Mouse (Mus musculus): ENCODE measurements around the gene Kif14. TPM values are rescaled to one million over a fixed set of nuclear protein-coding genes. Genes with fewer than 3 reads are reported as not detected.
"Not testable (repeated sequence)": the region's sequence is repeated elsewhere in the genome, so short reads cannot be mapped to it uniquely, and the experiment has no call there.

Kif14 gene
- polyA plus RNA-seq, 1 experiment from 2014 or later = 9.0 TPM

- Histone ChIP-seq H3K4me1 (no peaks in the 10 kb centered on the region), H3K4me2 (replicated peaks) (no peak overlapping the region), H3K36me3 (peaks cover 33% of the 10 kb centered on the region), H3K4me3 (no peak overlapping the region), H3K9ac (no peak overlapping the region), H3K27me3 (no peaks in the 10 kb centered on the region), H3K27ac (no peak overlapping the region), H3K9me3 (no peaks in the 10 kb centered on the region)
- no peak for ATAC-seq (ENCODE audit: insufficient number of reproducible peaks, insufficient read depth, low FRiP score, low TSS enrichment)
- 90% methylated on average over 13 of the region's 13 CpGs for WGBS
Measured at GRCm38 (mm10) chr1:136499317-136499716, 33.2 kb downstream of the Kif14 start.

GRCm38 (mm10) chr1:136502936-136503335 is 36.8 kb downstream of the Kif14 start:
- ATAC-seq (ENCODE audit: insufficient number of reproducible peaks, insufficient read depth, low FRiP score, low TSS enrichment) = no peak
- no peak overlapping the region for H3K27ac ChIP-seq
- H3K9me3 ChIP-seq = no peaks in the 10 kb centered on the region
- no peaks in the 10 kb centered on the region for H3K27me3 ChIP-seq
- no peak overlapping the region for H3K9ac ChIP-seq
- H3K4me3 ChIP-seq = no peak overlapping the region
- H3K4me2 ChIP-seq (replicated peaks) = no peak overlapping the region
- peaks cover 25% of the 10 kb centered on the region for H3K36me3 ChIP-seq
- H3K4me1 ChIP-seq = no peaks in the 10 kb centered on the region
- WGBS = 97% methylated on average over 8 of the region's 8 CpGs

- peaks cover 27% of the 10 kb centered on the region for H3K36me3 ChIP-seq
- H3K9ac ChIP-seq; H3K4me3 ChIP-seq; H3K27ac ChIP-seq; H3K4me2 ChIP-seq (replicated peaks); H3K27me3 ChIP-seq; H3K9me3 ChIP-seq; H3K4me1 ChIP-seq; ATAC-seq (ENCODE audit: insufficient number of reproducible peaks, insufficient read depth, low FRiP score, low TSS enrichment): not testable (repeated sequence)
- WGBS = 61% methylated on average over 10 of the region's 10 CpGs
Measured at GRCm38 (mm10) chr1:136506255-136506654, 40.1 kb downstream of the Kif14 start.

GRCm38 (mm10) chr1:136512317-136512716 is 46.2 kb downstream of the Kif14 start:
- H3K9me3 ChIP-seq = no peaks in the 10 kb centered on the region
- no peak overlapping the region for H3K27ac ChIP-seq
- H3K36me3 ChIP-seq = peaks cover 29% of the 10 kb centered on the region; the same call in 1 of the 2 replicates
- no peaks in the 10 kb centered on the region for H3K27me3 ChIP-seq
- H3K4me1 ChIP-seq = no peaks in the 10 kb centered on the region
- H3K4me2 ChIP-seq (replicated peaks) = no peak overlapping the region
- WGBS = 69% methylated on average over 6 of the region's 6 CpGs
- ATAC-seq (ENCODE audit: insufficient number of reproducible peaks, insufficient read depth, low FRiP score, low TSS enrichment) = no peak
- H3K4me3 ChIP-seq = no peak overlapping the region
- no peak overlapping the region for H3K9ac ChIP-seq

GRCm38 (mm10) chr1:136513181-136513580 is 47.0 kb downstream of the Kif14 start:
- Histone ChIP-seq H3K36me3 (peaks cover 26% of the 10 kb centered on the region; the same call in 1 of the 2 replicates), H3K4me3 (no peak overlapping the region), H3K27me3 (no peaks in the 10 kb centered on the region), H3K27ac (no peak overlapping the region), H3K9me3 (no peaks in the 10 kb centered on the region), H3K4me1 (no peaks in the 10 kb centered on the region), H3K9ac (no peak overlapping the region), H3K4me2 (replicated peaks) (no peak overlapping the region)
- ATAC-seq (ENCODE audit: insufficient number of reproducible peaks, insufficient read depth, low FRiP score, low TSS enrichment) = no peak
- WGBS = 92% methylated on average over 11 of the region's 11 CpGs

- Histone ChIP-seq H3K4me1 (no peaks in the 10 kb centered on the region), H3K27me3 (no peaks in the 10 kb centered on the region), H3K9ac (no peak overlapping the region), H3K9me3 (no peaks in the 10 kb centered on the region), H3K27ac (no peak overlapping the region), H3K4me2 (replicated peaks) (no peak overlapping the region), H3K4me3 (no peak overlapping the region), H3K36me3 (peaks cover 25% of the 10 kb centered on the region)
- WGBS = 71% methylated on average over 7 of the region's 7 CpGs
- no peak for ATAC-seq (ENCODE audit: insufficient number of reproducible peaks, insufficient read depth, low FRiP score, low TSS enrichment)
Measured at GRCm38 (mm10) chr1:136518699-136519356, 52.7 kb downstream of the Kif14 start.

GRCm38 (mm10) chr1:136521363-136521937 is 55.3 kb downstream of the Kif14 start:
- Histone ChIP-seq H3K9ac (no peak overlapping the region), H3K9me3 (no peaks in the 10 kb centered on the region), H3K4me2 (replicated peaks) (no peak overlapping the region), H3K27me3 (no peaks in the 10 kb centered on the region), H3K4me1 (no peaks in the 10 kb centered on the region), H3K4me3 (no peak overlapping the region), H3K36me3 (peaks cover 21% of the 10 kb centered on the region), H3K27ac (no peak overlapping the region)
- no peak for ATAC-seq (ENCODE audit: insufficient number of reproducible peaks, insufficient read depth, low FRiP score, low TSS enrichment)
- WGBS = 79% methylated on average over 11 of the region's 11 CpGs

GRCm38 (mm10) chr1:136524917-136525316 is 58.8 kb downstream of the Kif14 start:
- no peak overlapping the region for H3K27ac ChIP-seq
- no peaks in the 10 kb centered on the region for H3K27me3 ChIP-seq
- H3K4me2 ChIP-seq (replicated peaks) = no peak overlapping the region
- WGBS = 36% methylated on average over 2 of the region's 2 CpGs
- ATAC-seq (ENCODE audit: insufficient number of reproducible peaks, insufficient read depth, low FRiP score, low TSS enrichment) = no peak
- no peak overlapping the region for H3K9ac ChIP-seq
- H3K4me1 ChIP-seq = no peaks in the 10 kb centered on the region
- H3K36me3 ChIP-seq = peaks cover 34% of the 10 kb centered on the region
- H3K4me3 ChIP-seq = no peak overlapping the region
- H3K9me3 ChIP-seq = no peaks in the 10 kb centered on the region

- ATAC-seq (ENCODE audit: insufficient number of reproducible peaks, insufficient read depth, low FRiP score, low TSS enrichment) = no peak
- H3K27me3 ChIP-seq = no peaks in the 10 kb centered on the region
- 86% methylated on average over 6 of the region's 6 CpGs for WGBS
Measured at GRCm38 (mm10) chr1:136525818-136526217, 59.7 kb downstream of the Kif14 start.

GRCm38 (mm10) chr1:136527163-136527562 is 61.0 kb downstream of the Kif14 start:
- ATAC-seq (ENCODE audit: insufficient number of reproducible peaks, insufficient read depth, low FRiP score, low TSS enrichment) = no peak
- Histone ChIP-seq H3K4me2 (replicated peaks) (no peak overlapping the region), H3K27me3 (no peaks in the 10 kb centered on the region), H3K27ac (no peak overlapping the region), H3K4me1 (no peaks in the 10 kb centered on the region), H3K9me3 (no peaks in the 10 kb centered on the region), H3K9ac (no peak overlapping the region), H3K36me3 (peaks cover 37% of the 10 kb centered on the region), H3K4me3 (no peak overlapping the region)
- 89% methylated on average over 16 of the region's 16 CpGs for WGBS

More at GRCm38 (mm10) chr1:136525818-136526217, 59.7 kb downstream of the Kif14 start:
- Histone ChIP-seq H3K9me3 (no peaks in the 10 kb centered on the region), H3K27ac (no peak overlapping the region), H3K36me3 (peaks cover 39% of the 10 kb centered on the region), H3K4me1 (no peaks in the 10 kb centered on the region), H3K4me2 (replicated peaks) (no peak overlapping the region), H3K9ac (no peak overlapping the region), H3K4me3 (no peak overlapping the region)

- no peak overlapping the region for H3K27ac ChIP-seq
- H3K4me1 ChIP-seq = no peaks in the 10 kb centered on the region
- no peak for ATAC-seq (ENCODE audit: insufficient number of reproducible peaks, insufficient read depth, low FRiP score, low TSS enrichment)
- H3K4me3 ChIP-seq = no peak overlapping the region
- WGBS = 84% methylated on average over 3 of the region's 3 CpGs
- H3K36me3 ChIP-seq = peaks cover 19% of the 10 kb centered on the region
- H3K4me2 ChIP-seq (replicated peaks) = no peak overlapping the region
- H3K27me3 ChIP-seq = no peaks in the 10 kb centered on the region
- no peak overlapping the region for H3K9ac ChIP-seq
- no peaks in the 10 kb centered on the region for H3K9me3 ChIP-seq
Measured at GRCm38 (mm10) chr1:136532556-136532955, 66.4 kb downstream of the Kif14 start.

- no peaks in the 10 kb centered on the region for H3K9me3 ChIP-seq
- H3K4me1 ChIP-seq = peaks cover 17% of the 10 kb centered on the region; the same call in 1 of the 2 replicates
- H3K27ac ChIP-seq = no peak overlapping the region
- H3K27me3 ChIP-seq = no peaks in the 10 kb centered on the region
- H3K9ac ChIP-seq = no peak overlapping the region
- H3K4me3 ChIP-seq = no peak overlapping the region
- WGBS = 86% methylated on average over 6 of the region's 6 CpGs
- no peaks in the 10 kb centered on the region for H3K36me3 ChIP-seq
- no peak overlapping the region for H3K4me2 ChIP-seq (replicated peaks)
- no peak for ATAC-seq (ENCODE audit: insufficient number of reproducible peaks, insufficient read depth, low FRiP score, low TSS enrichment)
Measured at GRCm38 (mm10) chr1:136536947-136537346, 70.8 kb downstream of the Kif14 start.

All from embryonic facial prominence, embryonic 12.5 days (tissue).